Mouse (Mus musculus) megakaryocyte progenitor cell, adult 5-6 weeks (primary cell): ENCODE data around the gene Akirin1. TPM values are rescaled to one million over a fixed set of nuclear protein-coding genes. Genes with fewer than 3 reads are reported as not detected.

Experiments used
- ATAC-seq: replicated peaks from 2 replicates; pipeline ENCODE4 v1.8.0; 2016; ENCODE audit warnings: mild to moderate bottlenecking, moderate TSS enrichment, inconsistent platforms; ENCODE audit not compliant: poor library complexity
- total RNA-seq, 2 experiments: library from RNA; stranded (forward) in 1 of 2; stranded (reverse) in 1 of 2; fragments of 157-497, 149-512 nt in 1 of 2; fragments of 200-1000 nt in 1 of 2; gene quantifications; 2 replicates each; pipeline versions ENCODE4 v1.2.3 to v1.2.4; 2015 to 2017

Akirin1 gene
- total RNA-seq, 2 experiments from 2014 or later: 18.5 to 49.4 TPM

DNA sequence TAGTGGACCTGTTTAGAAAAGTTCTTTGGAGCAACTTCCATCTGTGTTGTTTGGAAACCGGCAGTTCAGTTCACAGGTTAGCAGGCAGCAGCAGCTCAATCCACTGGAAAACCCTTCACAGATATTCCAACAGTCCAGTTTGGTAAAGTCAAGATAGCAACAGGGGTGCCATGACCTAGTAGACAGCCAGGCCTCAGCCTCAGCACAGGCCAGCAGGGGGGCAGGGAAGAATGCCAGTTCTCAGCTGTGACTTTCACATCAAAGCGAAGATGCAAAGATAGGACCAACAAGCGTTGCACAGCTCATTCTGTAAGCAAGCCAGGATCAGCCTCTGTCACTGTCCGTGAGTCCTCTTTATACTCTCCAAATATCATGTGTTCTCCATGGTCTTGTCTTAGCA is 28.4 kb downstream of the Akirin1 start:
- ATAC-seq: no peak

DNA sequence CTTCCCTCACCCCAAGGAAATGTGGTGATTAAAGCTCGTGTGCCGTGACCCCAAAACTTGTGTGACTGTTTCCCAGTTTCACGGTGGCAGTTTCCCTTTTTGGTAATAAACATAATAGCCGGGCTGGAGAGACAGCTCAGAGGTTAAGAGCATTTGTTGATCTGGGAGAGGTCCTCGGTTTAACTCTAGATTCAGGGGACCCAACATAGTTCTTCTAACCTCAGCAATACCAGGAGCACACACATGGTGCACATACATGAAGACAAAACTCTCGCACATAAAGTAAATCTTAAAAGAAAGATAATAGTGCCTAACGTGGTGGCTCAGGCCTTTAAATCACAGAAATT is 31.7 kb downstream of the Akirin1 start:
- ATAC-seq: no peak

DNA sequence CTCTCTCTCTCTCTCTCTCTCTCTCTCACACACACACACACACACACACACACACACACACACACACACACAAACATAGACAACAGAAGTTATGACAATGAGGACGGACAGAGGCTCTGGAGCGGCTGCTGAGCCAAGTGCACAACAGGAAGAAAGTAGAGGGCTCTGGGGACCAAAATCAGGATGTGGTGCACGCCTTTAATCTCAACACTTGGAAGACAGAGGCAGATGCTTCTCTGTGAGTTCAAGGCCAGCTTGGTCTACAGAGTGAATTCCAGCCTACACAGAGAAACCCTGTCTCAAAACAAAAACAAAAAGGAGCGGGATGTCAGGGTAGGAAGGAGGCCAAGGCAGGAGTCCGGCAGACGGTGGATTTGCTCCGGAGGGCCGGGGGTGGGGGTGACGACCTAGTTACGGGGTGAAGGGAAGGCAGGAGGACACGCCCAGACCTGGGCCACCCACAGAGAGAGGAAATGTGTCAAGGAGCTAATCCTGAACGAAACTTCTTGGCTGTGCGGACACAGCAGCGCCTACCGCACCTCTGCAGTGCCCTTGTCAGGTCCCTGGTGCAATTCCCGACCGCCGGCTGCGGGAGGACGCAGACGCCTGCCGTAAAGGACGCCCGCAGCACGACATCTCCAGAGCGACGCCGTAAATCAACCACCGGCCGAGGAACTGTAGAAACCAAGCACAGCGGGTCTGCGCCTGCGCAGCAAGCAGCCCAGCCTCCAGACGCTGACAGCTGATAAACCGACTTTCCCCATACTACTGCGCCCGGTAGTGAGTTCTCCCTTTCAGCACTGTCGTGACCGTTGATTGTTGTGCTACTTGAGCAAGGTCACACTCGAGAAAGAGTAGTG is 32.3 kb downstream of the Akirin1 start, which contains the start of gene Ndufs5:
TSS of gene Ndufs5 (minus strand) at position 629 of the 860 bp plus-strand sequence.
- peak; percentile 96 for ATAC-seq

DNA sequence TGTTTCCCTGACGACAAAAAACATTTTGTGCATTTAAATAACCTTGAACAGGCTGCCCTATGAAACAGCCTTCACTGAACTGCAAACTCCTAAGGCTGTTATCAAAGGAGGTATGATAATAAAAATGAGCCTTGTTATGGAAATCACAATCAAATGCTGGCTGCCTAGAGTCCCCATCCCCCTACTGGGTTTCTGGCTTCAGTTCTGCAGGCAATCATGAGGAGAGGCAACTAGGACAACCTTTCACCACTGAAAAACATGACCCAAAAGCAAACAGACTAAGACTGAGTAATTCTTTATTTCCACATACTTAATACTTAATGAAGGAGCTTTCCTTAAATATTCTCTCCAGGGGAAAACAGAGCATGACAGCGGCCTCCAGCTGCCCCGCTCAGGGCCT is 37.7 kb downstream of the Akirin1 start:
- no peak for ATAC-seq

DNA sequence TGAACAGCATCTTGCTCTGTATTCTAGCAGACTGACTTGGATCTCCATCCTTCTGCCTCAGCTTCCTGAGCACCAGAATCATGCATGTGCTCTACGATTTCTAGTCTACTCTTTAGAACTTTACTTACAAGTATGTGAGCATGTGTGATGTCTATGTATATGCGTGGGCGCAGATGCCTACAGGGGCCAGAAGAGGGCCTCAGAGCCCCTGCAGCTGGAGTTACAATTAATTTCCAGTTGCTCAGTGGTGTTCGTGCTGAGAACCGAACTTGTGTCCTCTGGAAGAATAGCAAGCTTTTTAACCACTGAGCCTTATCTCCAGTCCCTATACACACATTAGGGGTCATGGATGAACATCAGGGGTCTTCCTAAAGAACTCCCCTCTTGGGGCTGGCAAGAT is 42.8 kb downstream of the Akirin1 start:
- ATAC-seq: 0 out of 2 replicates have a peak, but pooled peaks have one; percentile 54

DNA sequence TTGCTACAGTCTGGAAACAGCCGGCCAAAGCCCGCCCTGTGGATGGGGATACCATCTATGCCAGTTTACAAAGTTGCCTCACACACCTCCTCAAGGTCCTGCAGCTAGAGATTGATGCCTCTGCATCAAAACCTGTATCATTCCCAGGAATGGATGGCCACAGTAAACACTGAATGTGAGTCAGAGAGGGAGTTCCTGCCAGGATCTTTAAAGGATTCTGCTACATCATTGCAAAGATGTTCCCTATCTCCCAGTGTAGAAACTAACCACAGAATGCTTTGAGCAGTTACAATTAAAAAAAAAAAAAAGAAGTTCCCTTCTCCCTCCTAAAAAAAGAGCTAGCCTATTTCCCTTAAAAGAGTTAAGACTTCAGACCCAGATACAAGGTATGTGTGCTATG is 44.8 kb downstream of the Akirin1 start:
- no peak for ATAC-seq

DNA sequence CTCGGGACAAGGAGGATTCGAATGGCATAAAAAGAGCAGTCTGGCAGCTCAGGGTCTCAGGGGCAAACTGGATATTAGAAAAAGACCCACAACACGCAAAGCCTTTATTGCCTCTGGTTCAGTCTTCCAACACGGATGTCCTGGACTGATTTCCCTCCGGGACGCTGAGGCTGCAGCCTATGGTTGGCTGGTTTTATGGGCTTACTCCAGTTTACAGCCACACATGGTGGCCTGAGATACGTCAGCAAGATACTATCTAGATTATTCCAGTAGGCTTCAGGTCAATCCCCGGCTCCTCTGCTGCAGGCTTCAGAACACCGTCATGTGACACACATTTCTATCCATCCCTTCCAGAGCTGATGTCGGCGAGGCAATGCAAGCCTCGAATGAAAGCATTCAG is 56.8 kb downstream of the Akirin1 start:
- no peak for ATAC-seq

DNA sequence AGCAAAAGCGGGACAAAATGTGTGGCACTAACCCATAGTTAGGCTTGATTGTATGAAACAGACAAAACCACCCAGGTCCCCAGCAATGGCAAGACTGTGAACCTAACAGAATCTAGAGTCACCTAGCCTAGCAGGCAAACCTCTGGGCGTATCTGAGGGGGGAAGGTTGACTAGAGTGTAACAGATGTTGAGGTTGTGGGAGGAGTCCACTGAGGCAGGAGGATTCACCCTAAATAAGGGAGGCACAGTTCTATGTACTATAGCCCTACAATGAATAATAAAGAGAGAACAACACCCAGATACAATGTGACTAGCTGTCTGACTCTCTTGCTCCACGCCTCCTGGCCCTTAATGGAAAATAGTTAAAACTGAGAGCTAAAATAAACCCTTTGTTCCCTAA is 58.1 kb downstream of the Akirin1 start:
- ATAC-seq: no peak

DNA sequence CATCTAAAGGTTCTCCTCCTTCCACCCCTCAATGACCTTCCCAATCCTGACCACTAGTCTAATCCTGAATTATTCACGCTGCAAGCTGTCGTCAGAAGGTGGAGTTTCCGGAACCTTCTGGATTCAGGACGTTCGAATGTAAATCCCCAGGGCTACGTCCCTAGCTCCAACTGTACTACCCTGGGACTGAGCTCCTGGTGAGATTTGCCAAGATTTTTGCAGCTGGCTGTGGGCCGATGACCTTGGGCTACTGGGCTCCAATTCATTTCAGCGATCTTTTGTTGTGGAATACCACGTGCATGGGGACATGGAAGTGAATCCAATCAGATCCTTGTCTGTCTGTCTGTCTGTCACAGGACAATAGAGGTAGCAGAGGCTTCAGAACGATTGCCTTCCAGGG is 59.8 kb downstream of the Akirin1 start:
- ATAC-seq: no peak

DNA sequence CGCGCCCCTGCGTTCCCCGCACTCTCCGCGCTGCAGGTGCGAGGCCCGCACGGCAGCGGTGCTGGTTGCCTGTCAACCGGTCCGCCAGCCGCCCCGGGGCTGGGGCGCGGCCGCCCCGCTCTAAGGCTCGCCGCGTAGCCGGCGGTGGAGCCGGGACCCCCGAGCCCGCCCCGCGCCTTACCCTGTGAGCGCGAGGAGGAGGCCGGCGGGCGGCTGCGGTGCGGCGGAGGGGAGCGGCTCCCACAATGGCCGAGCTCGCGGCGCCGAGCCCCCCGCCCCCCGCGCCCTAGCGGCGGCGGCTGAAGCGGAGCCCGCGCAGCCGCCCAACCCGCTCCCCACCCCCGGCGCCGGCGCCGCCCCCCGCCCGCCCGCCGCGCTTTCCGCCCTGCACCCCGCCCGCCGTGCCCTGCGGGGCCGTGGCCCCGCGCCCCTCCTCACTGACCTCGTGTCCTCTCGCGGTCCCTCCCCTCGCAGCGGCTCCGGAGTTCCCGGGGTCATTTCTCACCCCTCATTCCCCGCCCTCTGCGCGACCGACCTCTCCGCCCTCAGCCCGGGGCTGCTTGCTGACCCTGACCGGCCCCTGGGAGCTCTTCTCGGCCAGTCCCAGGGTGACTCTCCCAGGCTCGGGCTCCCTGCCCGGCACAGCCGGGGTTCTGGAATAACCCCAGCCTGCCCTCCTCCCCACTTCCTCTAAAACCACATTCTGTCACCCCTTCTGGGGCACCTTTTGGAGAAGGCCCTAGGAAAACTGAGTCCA is 62.9 kb downstream of the Akirin1 start:
- ATAC-seq: peak; percentile 43

DNA sequence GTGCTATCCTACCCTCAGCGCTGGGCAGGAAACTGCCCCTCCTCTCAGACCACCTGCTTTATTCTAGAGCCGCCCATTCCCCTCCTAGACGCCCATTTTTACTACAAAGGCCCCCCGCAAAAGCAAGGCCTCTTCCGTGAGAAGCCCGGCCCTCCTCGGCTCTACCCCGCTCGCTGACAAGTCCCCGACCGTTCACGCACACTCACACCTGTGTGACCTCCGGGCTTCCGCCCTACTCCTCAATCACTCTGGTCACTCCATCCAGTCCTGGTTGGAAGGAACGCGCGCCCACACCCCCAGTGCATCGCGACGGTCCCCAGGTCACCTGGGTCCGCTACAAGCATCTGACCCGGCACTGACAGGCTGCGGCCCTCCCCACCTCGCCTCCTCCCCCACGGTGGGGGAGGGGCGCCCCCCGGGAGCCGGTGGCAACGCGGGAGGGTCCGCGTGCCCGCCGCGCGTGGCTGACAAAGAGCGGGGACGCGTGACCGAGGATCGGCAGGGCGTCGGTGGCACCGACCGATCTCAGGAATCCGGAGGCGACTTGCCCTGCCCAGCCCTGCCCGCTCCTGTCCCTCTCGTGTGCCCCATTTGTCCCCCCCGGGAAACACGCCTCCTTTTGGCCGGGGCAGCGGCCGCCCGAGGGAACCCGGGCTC is 63.6 kb downstream of the Akirin1 start:
- no peak for ATAC-seq

DNA sequence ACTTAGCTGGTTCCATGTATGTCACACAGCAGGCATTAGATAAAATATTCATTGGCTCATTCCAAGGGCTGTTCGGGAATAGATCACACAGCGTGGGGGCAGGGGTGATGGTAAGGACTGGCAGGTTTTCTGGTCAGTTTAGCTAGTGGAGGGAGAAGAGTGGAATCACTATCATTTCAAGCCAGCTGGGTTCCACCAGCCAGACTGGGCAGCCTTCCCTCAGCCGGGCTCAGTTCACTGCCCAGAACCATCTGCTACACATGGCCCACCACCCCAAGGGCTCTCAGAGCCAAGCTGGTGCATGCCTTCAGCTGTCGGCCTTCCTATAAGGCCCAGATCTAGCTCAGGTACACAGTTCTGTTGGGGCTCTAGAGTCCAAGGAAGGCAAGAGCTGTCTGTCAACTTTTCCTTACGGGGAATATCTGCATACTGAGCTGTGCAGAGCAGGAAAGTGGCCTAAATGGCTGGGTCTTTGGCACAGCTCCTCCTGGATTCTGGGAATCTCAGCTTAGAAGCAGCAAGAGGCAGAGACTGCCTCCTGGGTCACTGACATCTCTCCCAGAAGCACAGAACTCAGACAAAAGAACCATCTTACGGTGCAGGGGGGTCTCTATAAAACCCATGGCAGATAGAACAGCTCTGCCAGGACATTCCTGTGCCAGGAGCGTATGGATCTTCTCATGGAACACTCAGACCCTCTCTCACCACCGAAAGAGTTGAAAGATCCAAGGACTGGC is 64.5 kb downstream of the Akirin1 start:
- ATAC-seq: no peak

DNA sequence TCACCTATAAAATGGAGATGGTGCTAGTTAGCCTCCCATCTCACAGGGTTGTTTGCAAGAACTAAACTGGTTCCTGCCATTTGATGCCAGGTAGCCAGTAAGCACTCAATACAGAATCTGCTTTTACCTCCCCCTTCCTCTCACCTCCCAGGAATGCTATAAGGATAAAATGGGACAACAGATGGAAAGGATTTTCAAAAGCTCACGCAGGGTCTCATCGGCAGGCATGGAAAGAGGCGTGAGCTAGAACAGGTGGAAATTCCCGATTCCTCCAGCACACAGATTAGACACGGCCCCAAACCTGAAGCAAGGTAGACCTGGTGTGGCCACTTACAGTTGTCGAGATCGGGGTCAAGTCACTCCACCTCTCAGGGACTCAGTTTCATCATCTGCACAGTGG is 65.1 kb downstream of the Akirin1 start:
- no peak for ATAC-seq

Other genes starting within 250 kb of the Akirin1 start
- gene Macf1, start 66.0 kb downstream of the Akirin1 start, total RNA-seq (2015): 103 and 130 TPM in 2 replicates
- gene Macf1, start 66.0 kb downstream of the Akirin1 start, total RNA-seq (2017): 123 and 159 TPM in 2 replicates
- 150 and 160 TPM in 2 replicates for gene Ndufs5, start 32.1 kb downstream of the Akirin1 start, total RNA-seq (2015)
- 142 and 157 TPM in 2 replicates for gene Ndufs5, start 32.1 kb downstream of the Akirin1 start, total RNA-seq (2017)
- gene Rhbdl2, start 37.5 kb upstream of the Akirin1 start, total RNA-seq (2015): not detected in 2 replicates
- not detected in 2 replicates for gene Rhbdl2, start 37.5 kb upstream of the Akirin1 start, total RNA-seq (2017)
- not detected in 2 replicates for gene 4933427I04Rik, start 109.3 kb upstream of the Akirin1 start, total RNA-seq (2015)
- not detected in 2 replicates for gene 4933427I04Rik, start 109.3 kb upstream of the Akirin1 start, total RNA-seq (2017)
- gene Mycbp, start 154.5 kb upstream of the Akirin1 start, total RNA-seq (2015): 44.8 and 49.6 TPM in 2 replicates
- 31.0 and 34.5 TPM in 2 replicates for gene Mycbp, start 154.5 kb upstream of the Akirin1 start, total RNA-seq (2017)
- 33.7 and 42.3 TPM in 2 replicates for gene Rragc, start 167.1 kb upstream of the Akirin1 start, total RNA-seq (2015)
- 35.7 and 37.0 TPM in 2 replicates for gene Rragc, start 167.1 kb upstream of the Akirin1 start, total RNA-seq (2017)
- gene 4930535I16Rik, start 167.7 kb upstream of the Akirin1 start, total RNA-seq (2015): not detected in 2 replicates
- not detected in 2 replicates for gene 4930535I16Rik, start 167.7 kb upstream of the Akirin1 start, total RNA-seq (2017)